Mouse (Mus musculus) retina, adult 2 months (tissue): ENCODE data around the gene Il17rd.

Experiments
- DNase-seq: peaks from one replicate; pipeline ENCODE4 v3.0.0-alpha.2; 2012; ENCODE audit warnings: low read depth, low spot score

Il17rd gene

GRCm38 (mm10) chr14:27145171-27146045 lies 106.7 kb downstream of the Il17rd start:
- DNase-seq, result no peak

GRCm38 (mm10) chr14:27147726-27148125 lies 109.0 kb downstream of the Il17rd start:
- DNase-seq, result no peak

- no peak for DNase-seq
Measured at GRCm38 (mm10) chr14:27149401-27149800, 110.7 kb downstream of the Il17rd start.

- no peak for DNase-seq
Measured at GRCm38 (mm10) chr14:27150011-27150640, 111.4 kb downstream of the Il17rd start.

- DNase-seq, result no peak
Measured at GRCm38 (mm10) chr14:27151432-27151831, 112.7 kb downstream of the Il17rd start.

GRCm38 (mm10) chr14:27155088-27155487 lies 116.3 kb downstream of the Il17rd start:
- no peak for DNase-seq

GRCm38 (mm10) chr14:27156032-27156431 lies 117.3 kb downstream of the Il17rd start:
- DNase-seq, result no peak
